Mouse (Mus musculus) neural tube, embryonic 13.5 days (tissue): Measurements from ENCODE around the gene Emc10. TPM values are rescaled to one million over a fixed set of nuclear protein-coding genes. Genes with fewer than 3 reads are reported as not detected.

Experiments
- ATAC-seq: fragments of 200-750 bp; cut with Nextera tagmentation; 2 replicates; pipeline ENCODE4 v1.8.0; 2017; ENCODE audit warnings: low read depth, mild to moderate bottlenecking, moderate TSS enrichment, moderate library complexity
- H3K27ac ChIP-seq: fragments of 300-500 bp; sonication (generic); replicated peaks from 2 replicates; pipeline ENCODE4 v1.5.1; 2015; ENCODE audit warnings: moderate library complexity, mild to moderate bottlenecking, inconsistent platforms
- H3K27me3 ChIP-seq: fragments of 300-500 bp; sonication (generic); 2 replicates; pipeline ENCODE4 v1.6.1; 2015; ENCODE audit warnings: mild to moderate bottlenecking, inconsistent platforms
- H3K36me3 ChIP-seq: fragments of 300-500 bp; sonication (generic); 2 replicates; pipeline ENCODE4 v1.6.1; 2015; ENCODE audit warnings: mild to moderate bottlenecking, inconsistent platforms
- H3K4me1 ChIP-seq: fragments of 300-500 bp; sonication (generic); replicated peaks from 2 replicates; pipeline ENCODE4 v1.6.1; 2015; ENCODE audit warnings: inconsistent platforms
- H3K4me2 ChIP-seq: fragments of 300-500 bp; sonication (generic); 2 replicates; pipeline ENCODE4 v1.6.1; 2015; ENCODE audit warnings: inconsistent platforms, mild to moderate bottlenecking, moderate library complexity
- H3K4me3 ChIP-seq: fragments of 300-500 bp; sonication (generic); 2 replicates; pipeline ENCODE4 v1.5.1; 2015; ENCODE audit warnings: mild to moderate bottlenecking, inconsistent platforms
- H3K9ac ChIP-seq: fragments of 300-500 bp; sonication (generic); 2 replicates; pipeline ENCODE4 v1.6.1; 2015; ENCODE audit warnings: moderate library complexity, mild to moderate bottlenecking, inconsistent platforms
- H3K9me3 ChIP-seq: fragments of 300-500 bp; sonication (generic); 2 replicates; pipeline ENCODE4 v1.6.1; 2016; ENCODE audit warnings: inconsistent platforms
- WGBS: fragments of 180-500 bp; shearing (Covaris S2); methylation state at CpG from one replicate; pipeline ENCODE4 v1.1.7; 2015; 5-methylcytosine and 5-hydroxymethylcytosine counted together
- polyA plus RNA-seq: library from polyadenylated mRNA; unstranded; fragments of >200 nt; fragmentation: Nextera tagmentation; extraction: Ambion mirVana; gene quantifications from 2 replicates; pipeline ENCODE4 v1.2.1, GENCODE M21; 2015

Emc10 gene
- polyA plus RNA-seq, 1 experiment from 2014 or later: 139 TPM

DNA sequence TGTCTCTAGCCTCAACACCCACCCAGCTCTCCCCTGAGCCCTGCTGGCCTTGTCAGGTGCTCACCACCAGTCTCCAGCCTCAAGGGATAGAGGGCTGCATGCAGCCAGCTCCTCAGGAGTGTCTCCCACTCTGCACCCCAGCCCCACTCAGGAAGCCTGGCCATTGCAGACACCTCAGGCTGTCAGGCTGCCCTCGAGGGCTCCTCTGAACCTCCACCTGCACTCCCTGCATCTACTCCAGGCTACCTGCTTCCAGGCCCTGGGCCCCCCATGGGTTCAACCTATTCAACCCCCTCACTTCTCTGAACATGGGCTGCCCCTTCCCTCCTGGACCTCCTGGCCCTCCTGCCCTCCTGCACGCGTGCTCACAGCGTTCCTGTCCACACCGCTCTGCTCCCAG lies 4.9 kb downstream of the Emc10 start:
- peaks cover 64% of the 10 kb centered on the region for H3K36me3 ChIP-seq
- 92% methylated on average over 5 of the region's 5 CpGs for WGBS
- no peak overlapping the region for H3K4me2 ChIP-seq
- no peaks in the 10 kb centered on the region for H3K9me3 ChIP-seq
- ATAC-seq: no peak
- H3K27ac ChIP-seq: no peak overlapping the region
- H3K27me3 ChIP-seq: no peaks in the 10 kb centered on the region
- no peak overlapping the region for H3K4me3 ChIP-seq
- H3K9ac ChIP-seq: no peak overlapping the region
- peaks cover 32% of the 10 kb centered on the region for H3K4me1 ChIP-seq

- Histone ChIP-seq H3K27me3 (no peaks in the 10 kb centered on the region), H3K4me3 (no peak overlapping the region), H3K36me3 (peaks cover 64% of the 10 kb centered on the region), H3K9me3 (no peaks in the 10 kb centered on the region), H3K9ac (no peak overlapping the region), H3K4me2 (no peak overlapping the region), H3K27ac (no peak overlapping the region), H3K4me1 (peaks cover 26% of the 10 kb centered on the region)
- ATAC-seq: no peak
- WGBS: 88% methylated on average over 4 of the region's 4 CpGs
Observed at GRCm38 (mm10) chr7:44490281-44490680, 6.0 kb downstream of the Emc10 start.

- Histone ChIP-seq H3K27ac (no peak overlapping the region), H3K4me1 (peaks cover 10% of the 10 kb centered on the region; the same call in 1 of the 2 replicates), H3K4me2 (no peak overlapping the region), H3K27me3 (no peaks in the 10 kb centered on the region), H3K36me3 (peaks cover 57% of the 10 kb centered on the region), H3K4me3 (no peak overlapping the region), H3K9me3 (no peaks in the 10 kb centered on the region), H3K9ac (no peak overlapping the region)
- no peak for ATAC-seq
- WGBS: 93% methylated on average over 8 of the region's 8 CpGs
Observed at GRCm38 (mm10) chr7:44488545-44488944, 7.8 kb downstream of the Emc10 start.

DNA sequence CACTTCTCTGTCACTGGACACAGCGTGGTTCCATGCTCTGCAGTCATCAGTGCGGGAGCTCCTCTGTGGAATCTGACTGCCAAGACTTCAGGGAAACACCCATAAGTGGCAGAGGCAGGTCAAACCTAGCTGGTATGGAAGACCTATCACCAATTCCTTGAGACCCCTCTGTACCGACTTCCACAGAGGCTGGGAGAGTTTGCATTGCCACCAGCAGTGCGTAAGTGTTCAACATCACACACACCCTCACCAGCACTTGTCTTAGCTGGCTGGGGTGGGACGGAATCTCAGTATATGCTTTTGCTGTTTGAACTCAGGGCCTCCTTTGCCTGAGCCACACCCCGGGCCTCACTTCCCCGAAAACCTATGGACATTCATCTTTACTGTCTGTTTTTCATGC lies 8.4 kb downstream of the Emc10 start:
- Histone ChIP-seq H3K4me3 (no peak overlapping the region), H3K9ac (0 out of 2 replicates have a peak overlapping the region, but pooled peaks have one; percentile 17), H3K4me1 (peaks cover 10% of the 10 kb centered on the region; the same call in 1 of the 2 replicates), H3K9me3 (no peaks in the 10 kb centered on the region), H3K27me3 (no peaks in the 10 kb centered on the region), H3K4me2 (no peak overlapping the region), H3K27ac (no peak overlapping the region), H3K36me3 (peaks cover 51% of the 10 kb centered on the region)
- no peak for ATAC-seq
- WGBS: 91% methylated on average over 7 of the region's 7 CpGs

- H3K27me3 ChIP-seq: peaks cover 8% of the 10 kb centered on the region
- no peak overlapping the region for H3K4me3 ChIP-seq
- H3K9ac ChIP-seq: peak overlapping the region; percentile 53
- peaks cover 42% of the 10 kb centered on the region for H3K36me3 ChIP-seq
- 66% methylated on average over 13 of the region's 13 CpGs for WGBS
- 0 out of 2 replicates have a peak, but pooled peaks have one; percentile 10 for ATAC-seq
- H3K4me1 ChIP-seq: peaks cover 10% of the 10 kb centered on the region; the same call in 1 of the 2 replicates
- no peaks in the 10 kb centered on the region for H3K9me3 ChIP-seq
- no peak overlapping the region for H3K4me2 ChIP-seq
- peak overlapping the region; percentile 23; the same call in 1 of the 2 replicates for H3K27ac ChIP-seq
Observed at GRCm38 (mm10) chr7:44486927-44487575, 9.3 kb downstream of the Emc10 start.

DNA sequence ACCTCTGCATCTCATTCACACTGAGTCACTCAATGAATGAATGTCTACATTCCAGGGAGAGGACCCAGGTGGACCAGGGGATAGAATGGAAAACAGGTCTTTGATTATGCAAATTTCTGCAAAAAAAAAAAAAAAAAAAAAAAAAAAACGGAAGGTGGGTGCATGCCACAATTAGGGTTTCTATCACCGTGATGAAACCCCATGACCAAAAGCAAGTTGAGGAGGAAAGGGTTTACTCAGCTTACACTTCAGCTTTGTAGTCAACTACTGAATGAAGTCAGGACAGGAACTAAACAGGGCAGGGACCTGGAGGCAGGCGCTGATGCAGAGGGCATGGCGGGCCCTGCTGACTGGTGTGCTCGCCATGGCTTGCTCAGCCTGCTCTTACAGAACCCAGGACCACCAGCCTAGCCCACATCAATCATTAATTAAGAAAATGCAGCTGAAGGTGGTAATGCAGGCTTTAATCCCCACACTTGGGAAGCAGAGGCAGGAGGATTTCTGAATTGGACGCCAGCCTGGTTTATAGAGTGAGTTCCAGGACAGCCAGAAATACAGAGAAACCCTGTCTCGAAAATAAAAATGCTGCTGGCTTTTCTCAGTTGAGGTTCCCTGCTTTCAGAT lies 10.6 kb downstream of the Emc10 start:
- no peak overlapping the region for H3K27ac ChIP-seq
- no peaks in the 10 kb centered on the region for H3K9me3 ChIP-seq
- peaks cover 10% of the 10 kb centered on the region; the same call in 1 of the 2 replicates for H3K4me1 ChIP-seq
- WGBS: 73% methylated on average over 7 of the region's 7 CpGs
- no peak overlapping the region for H3K4me3 ChIP-seq
- H3K4me2 ChIP-seq: no peak overlapping the region
- peak; percentile 32; the same call in 1 of the 2 replicates for ATAC-seq
- peaks cover 29% of the 10 kb centered on the region for H3K36me3 ChIP-seq
- H3K27me3 ChIP-seq: peaks cover 19% of the 10 kb centered on the region
- H3K9ac ChIP-seq: no peak overlapping the region

GRCm38 (mm10) chr7:44484841-44485571 lies 11.3 kb downstream of the Emc10 start:
- 42% methylated on average over 5 of the region's 5 CpGs for WGBS
- peak; percentile 74 for ATAC-seq
- Histone ChIP-seq H3K4me3 (no peak overlapping the region), H3K36me3 (peaks cover 22% of the 10 kb centered on the region), H3K4me1 (peaks cover 10% of the 10 kb centered on the region; the same call in 1 of the 2 replicates), H3K9ac (no peak overlapping the region), H3K9me3 (no peaks in the 10 kb centered on the region), H3K27ac (no peak overlapping the region; the same call in 1 of the 2 replicates), H3K4me2 (no peak overlapping the region), H3K27me3 (peaks cover 26% of the 10 kb centered on the region)

- Histone ChIP-seq H3K4me2 (no peak overlapping the region), H3K27me3 (peaks cover 33% of the 10 kb centered on the region), H3K9ac (no peak overlapping the region), H3K27ac (no peak overlapping the region), H3K4me3 (no peak overlapping the region), H3K4me1 (peaks cover 10% of the 10 kb centered on the region; the same call in 1 of the 2 replicates), H3K36me3 (peaks cover 14% of the 10 kb centered on the region), H3K9me3 (no peaks in the 10 kb centered on the region)
- no peak for ATAC-seq
- 94% methylated on average over 1 of the region's 1 CpGs for WGBS
Observed at GRCm38 (mm10) chr7:44484109-44484508, 12.2 kb downstream of the Emc10 start.

GRCm38 (mm10) chr7:44482836-44483435 lies 13.4 kb downstream of the Emc10 start:
- no peaks in the 10 kb centered on the region for H3K9me3 ChIP-seq
- ATAC-seq: no peak
- 75% methylated on average over 3 of the region's 3 CpGs for WGBS

DNA sequence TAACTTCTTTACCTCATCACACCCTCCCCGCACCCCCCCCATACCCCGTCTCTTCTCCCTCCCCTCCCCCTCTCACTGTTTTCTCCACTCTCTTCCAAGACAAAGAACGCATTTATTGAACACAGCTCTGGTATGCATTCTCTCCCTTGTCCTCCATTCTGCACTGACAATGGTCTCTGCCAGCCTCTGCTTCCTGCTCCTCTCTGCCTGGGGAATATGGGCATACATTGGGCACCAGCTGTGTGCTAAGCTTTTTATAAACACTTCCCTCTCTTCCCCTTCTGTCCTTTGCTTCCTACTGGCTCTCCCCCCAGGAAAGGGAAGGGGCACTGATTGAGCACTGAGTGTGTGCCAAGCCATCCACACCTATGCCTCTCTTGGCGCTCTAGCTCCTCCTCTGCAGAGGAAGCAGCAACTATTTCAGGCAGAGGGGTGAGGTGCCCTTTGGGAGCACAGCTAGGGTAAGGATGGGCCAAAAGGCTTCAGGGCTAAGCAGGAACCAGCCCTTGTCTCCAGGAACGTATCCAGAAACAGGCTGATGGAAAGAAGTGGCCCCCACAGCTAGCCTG lies 21.2 kb downstream of the Emc10 start:
- peak; percentile 28; the same call in 1 of the 2 replicates for ATAC-seq
- H3K4me2 ChIP-seq: no peak overlapping the region
- no peaks in the 10 kb centered on the region for H3K9me3 ChIP-seq
- H3K27ac ChIP-seq: peak overlapping the region; percentile 79
- peaks cover 40% of the 10 kb centered on the region for H3K27me3 ChIP-seq
- no peak overlapping the region for H3K4me3 ChIP-seq
- H3K36me3 ChIP-seq: no peaks in the 10 kb centered on the region
- 33% methylated on average over 5 of the region's 5 CpGs for WGBS
- peaks cover 40% of the 10 kb centered on the region for H3K4me1 ChIP-seq
- H3K9ac ChIP-seq: no peak overlapping the region

More at GRCm38 (mm10) chr7:44482836-44483435, 13.4 kb downstream of the Emc10 start:
- H3K27ac ChIP-seq: no peak overlapping the region
- H3K4me1 ChIP-seq: peaks cover 10% of the 10 kb centered on the region; the same call in 1 of the 2 replicates
- no peak overlapping the region for H3K4me3 ChIP-seq
- H3K4me2 ChIP-seq: no peak overlapping the region
- H3K9ac ChIP-seq: no peak overlapping the region
- H3K36me3 ChIP-seq: 0 out of 2 replicates have a peak, but pooled peaks cover 3% of the 10 kb centered on the region
- H3K27me3 ChIP-seq: peaks cover 44% of the 10 kb centered on the region

GRCm38 (mm10) chr7:44474419-44474818 lies 21.9 kb downstream of the Emc10 start:
- Histone ChIP-seq H3K9ac (peak overlapping the region; percentile 52), H3K4me2 (no peak overlapping the region), H3K36me3 (no peaks in the 10 kb centered on the region), H3K4me3 (no peak overlapping the region), H3K4me1 (peaks cover 45% of the 10 kb centered on the region), H3K27ac (peak overlapping the region; percentile 79), H3K9me3 (no peaks in the 10 kb centered on the region), H3K27me3 (peaks cover 35% of the 10 kb centered on the region)
- peak; percentile 75 for ATAC-seq
- whole genome bisulfite sequencing: 11% methylated on average over 4 of the region's 4 CpGs
